Mouse (Mus musculus): ENCODE measurements around the gene Adap2. TPM values are rescaled to one million over a fixed set of nuclear protein-coding genes. Genes with fewer than 3 reads are reported as not detected.
A peak's percentile ranks its signal among the peaks of the same experiment; 100 is the strongest.
"Not testable (repeated sequence)": the region's sequence is repeated elsewhere in the genome, so short reads cannot be mapped to it uniquely, and the experiment has no call there.

Gene Adap2
- polyA plus RNA-seq, 1 experiment from 2014 or later = 1.6 TPM

- Histone ChIP-seq H3K27me3 (ENCODE audit: control insufficient read depth, insufficient read depth, low read length) (no peaks in the 10 kb centered on the region), H3K4me2 (no peak overlapping the region), H3K9me3 (ENCODE audit: control insufficient read depth, low read length) (no peaks in the 10 kb centered on the region), H3K36me3 (ENCODE audit: control insufficient read depth, insufficient read depth, low read length) (no peaks in the 10 kb centered on the region), H3K4me3 (ENCODE audit: low read depth, low read length) (no peak overlapping the region), H3K27ac (ENCODE audit: low read depth, low read length) (no peak overlapping the region), H3K4me1 (ENCODE audit: control insufficient read depth, insufficient read depth, low read length) (no peaks in the 10 kb centered on the region), H3K9ac (ENCODE audit: low read length) (no peak overlapping the region)
- no peak for DNase-seq (ENCODE audit: low spot score, missing footprints)
- WGBS = 79% methylated on average over 5 of the region's 5 CpGs
- ATAC-seq (ENCODE audit: low FRiP score) = no peak
Observed at GRCm38 (mm10) chr11:80181021-80181749, 27.3 kb downstream of the Adap2 start.

DNA sequence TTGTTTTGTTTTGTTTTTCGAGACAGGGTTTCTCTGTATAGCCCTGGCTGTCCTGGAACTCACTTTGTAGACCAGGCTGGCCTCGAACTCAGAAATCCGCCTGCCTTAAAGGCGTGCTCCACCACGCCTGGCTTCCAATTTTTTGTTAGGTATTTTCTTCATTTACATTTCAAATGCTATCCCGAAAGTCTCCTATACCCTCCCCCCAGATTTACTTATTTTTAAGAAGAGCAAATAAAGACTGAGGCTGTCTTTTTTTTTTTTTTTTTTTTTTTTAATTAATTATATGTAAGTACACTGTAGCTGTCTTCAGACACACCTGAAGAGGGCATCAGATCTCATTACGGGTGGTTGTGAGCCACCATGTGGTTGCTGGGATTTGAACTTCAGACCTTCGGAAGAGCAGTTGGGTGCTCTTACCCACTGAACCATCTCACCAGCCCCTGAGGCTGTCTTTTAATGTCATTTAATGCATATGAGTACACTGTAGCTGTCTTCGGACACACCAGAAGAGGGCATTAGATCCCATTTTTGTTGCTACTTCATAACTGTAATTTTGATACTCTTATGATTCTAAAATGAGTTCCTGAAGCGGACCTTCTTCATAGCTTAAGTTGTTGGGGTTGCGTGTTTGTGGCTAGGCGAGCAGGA lies 29.3 kb downstream of the Adap2 start:
- Histone ChIP-seq H3K9ac (ENCODE audit: low read length) (peak overlapping the region; percentile 58), H3K4me2 (peak overlapping the region; percentile 62), H3K4me3 (ENCODE audit: low read depth, low read length) (peak overlapping the region; percentile 40)
- H3K36me3 ChIP-seq (ENCODE audit: control insufficient read depth, insufficient read depth, low read length); DNase-seq (ENCODE audit: low spot score, missing footprints); ATAC-seq (ENCODE audit: low FRiP score); H3K9me3 ChIP-seq (ENCODE audit: control insufficient read depth, low read length); H3K27ac ChIP-seq (ENCODE audit: low read depth, low read length); H3K4me1 ChIP-seq (ENCODE audit: control insufficient read depth, insufficient read depth, low read length); H3K27me3 ChIP-seq (ENCODE audit: control insufficient read depth, insufficient read depth, low read length): not testable (repeated sequence)
- WGBS = 52% methylated on average over 11 of the region's 12 CpGs

DNA sequence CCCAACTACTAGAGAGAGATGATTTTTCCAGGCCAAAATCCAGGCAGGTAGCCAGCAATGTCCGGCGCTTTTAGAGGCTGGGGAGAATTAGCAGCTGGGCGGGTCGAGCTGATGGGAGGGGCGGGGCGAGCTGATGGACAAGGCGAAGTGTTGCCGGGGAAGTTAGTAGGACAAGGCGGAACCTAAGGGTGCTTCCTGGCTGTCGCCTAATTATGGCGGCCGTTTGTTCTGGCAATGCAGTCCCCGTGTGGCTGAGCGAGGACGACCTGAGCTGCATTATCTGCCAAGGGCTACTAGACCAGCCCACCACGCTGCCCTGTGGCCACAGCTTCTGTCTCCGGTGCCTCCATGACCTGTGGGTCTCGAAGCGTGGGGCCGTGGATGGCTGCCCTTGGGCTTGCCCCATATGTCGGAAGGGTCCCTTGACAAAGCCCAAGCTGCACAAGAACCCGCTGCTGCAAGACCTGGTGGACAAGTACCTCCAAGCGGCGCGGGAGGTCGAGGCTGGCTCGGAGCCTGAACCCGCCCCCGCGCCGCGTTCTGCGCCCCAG lies 29.9 kb downstream of the Adap2 start, which contains the start of gene Rnf135:
Gene Rnf135, plus strand, starts transcription at position 147 of the 551 bp plus-strand sequence.
- no peak within 1 kb of the TSS for H3K27ac ChIP-seq (ENCODE audit: low read depth, low read length)
- WGBS = 2% methylated on average over 33 of the region's 33 CpGs

DNA sequence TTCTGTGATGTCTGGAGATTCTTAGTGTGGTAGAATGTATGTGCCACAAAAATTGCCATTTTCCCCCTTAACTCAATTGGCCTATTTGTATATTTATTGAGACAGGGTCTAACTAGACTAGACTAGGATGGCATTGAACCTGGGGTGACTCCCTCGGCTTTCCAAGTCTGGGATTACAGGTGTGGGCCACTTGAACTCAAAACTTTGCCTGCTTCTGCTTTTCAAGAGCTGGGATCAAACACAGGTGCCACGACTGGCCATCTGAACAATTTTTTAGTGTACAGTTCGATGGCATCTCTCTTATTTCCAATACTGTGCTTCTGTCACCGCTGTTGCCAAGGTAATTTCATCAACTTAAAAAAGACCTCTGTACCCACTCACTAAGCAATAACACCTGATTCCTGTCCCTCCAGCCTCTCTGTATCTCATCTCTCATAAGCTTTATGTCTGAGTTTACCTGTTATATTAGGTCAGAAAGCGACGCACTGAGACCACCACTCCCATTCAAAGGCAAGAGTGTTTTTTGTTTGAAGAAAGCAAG lies 30.7 kb downstream of the Adap2 start:
- DNase-seq (ENCODE audit: low spot score, missing footprints) = peak; percentile 85
- Histone ChIP-seq H3K27me3 (ENCODE audit: control insufficient read depth, insufficient read depth, low read length) (no peaks in the 10 kb centered on the region), H3K4me2 (no peak overlapping the region), H3K4me3 (ENCODE audit: low read depth, low read length) (peak overlapping the region; percentile 40; the same call in 1 of the 2 replicates), H3K9me3 (ENCODE audit: control insufficient read depth, low read length) (no peaks in the 10 kb centered on the region), H3K36me3 (ENCODE audit: control insufficient read depth, insufficient read depth, low read length) (no peaks in the 10 kb centered on the region), H3K9ac (ENCODE audit: low read length) (no peak overlapping the region), H3K4me1 (ENCODE audit: control insufficient read depth, insufficient read depth, low read length) (no peaks in the 10 kb centered on the region), H3K27ac (ENCODE audit: low read depth, low read length) (no peak overlapping the region)
- 91% methylated on average over 6 of the region's 6 CpGs for WGBS
- no peak for ATAC-seq (ENCODE audit: low FRiP score)

More for the DNA sequence above, 29.9 kb downstream of the Adap2 start, which contains the start of gene Rnf135:
- peak within 1 kb of the TSS; percentile 58 for H3K9ac ChIP-seq (ENCODE audit: low read length)
- peak; percentile 96 for DNase-seq (ENCODE audit: low spot score, missing footprints)
- no peaks in the 10 kb centered on the region for H3K36me3 ChIP-seq (ENCODE audit: control insufficient read depth, insufficient read depth, low read length)
- peak; percentile 70; the same call in 1 of the 2 replicates for ATAC-seq (ENCODE audit: low FRiP score)
- no peaks in the 10 kb centered on the region for H3K4me1 ChIP-seq (ENCODE audit: control insufficient read depth, insufficient read depth, low read length)
- H3K4me2 ChIP-seq = peak within 1 kb of the TSS; percentile 62
- peak within 1 kb of the TSS; percentile 40 for H3K4me3 ChIP-seq (ENCODE audit: low read depth, low read length)
- H3K27me3 ChIP-seq (ENCODE audit: control insufficient read depth, insufficient read depth, low read length) = no peaks in the 10 kb centered on the region
- H3K9me3 ChIP-seq (ENCODE audit: control insufficient read depth, low read length) = no peaks in the 10 kb centered on the region

DNA sequence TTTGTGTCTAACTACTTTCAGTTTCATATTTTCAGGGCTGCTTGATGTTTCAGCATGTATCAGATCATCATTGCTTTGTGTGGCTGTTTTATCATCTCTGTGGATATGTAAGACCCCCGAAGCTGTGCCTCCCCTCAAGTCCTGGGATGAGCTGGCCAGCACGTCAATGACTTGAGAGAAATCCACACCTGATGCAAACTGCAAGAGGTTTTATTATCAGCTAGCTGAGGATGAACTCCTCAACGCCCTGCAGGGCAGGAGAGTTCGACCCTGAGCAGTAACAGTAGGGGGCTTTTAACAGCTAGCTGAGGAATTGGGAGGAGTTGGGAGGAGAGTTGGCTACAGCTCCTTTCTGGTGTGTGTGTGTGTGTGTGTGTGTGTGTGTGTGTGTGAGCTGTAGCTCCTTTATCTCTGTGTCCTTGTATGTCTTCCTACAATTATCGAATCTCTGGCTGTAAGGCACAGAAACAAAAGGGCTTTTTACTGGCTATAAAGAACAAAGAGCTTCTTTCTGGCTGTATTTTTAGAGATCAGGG lies 31.6 kb downstream of the Adap2 start:
- H3K36me3 ChIP-seq (ENCODE audit: control insufficient read depth, insufficient read depth, low read length); H3K4me1 ChIP-seq (ENCODE audit: control insufficient read depth, insufficient read depth, low read length); ATAC-seq (ENCODE audit: low FRiP score); DNase-seq (ENCODE audit: low spot score, missing footprints); H3K4me2 ChIP-seq; H3K9me3 ChIP-seq (ENCODE audit: control insufficient read depth, low read length); H3K27me3 ChIP-seq (ENCODE audit: control insufficient read depth, insufficient read depth, low read length); H3K4me3 ChIP-seq (ENCODE audit: low read depth, low read length); H3K27ac ChIP-seq (ENCODE audit: low read depth, low read length); H3K9ac ChIP-seq (ENCODE audit: low read length): not testable (repeated sequence)
- 70% methylated on average over 5 of the region's 5 CpGs for WGBS

DNA sequence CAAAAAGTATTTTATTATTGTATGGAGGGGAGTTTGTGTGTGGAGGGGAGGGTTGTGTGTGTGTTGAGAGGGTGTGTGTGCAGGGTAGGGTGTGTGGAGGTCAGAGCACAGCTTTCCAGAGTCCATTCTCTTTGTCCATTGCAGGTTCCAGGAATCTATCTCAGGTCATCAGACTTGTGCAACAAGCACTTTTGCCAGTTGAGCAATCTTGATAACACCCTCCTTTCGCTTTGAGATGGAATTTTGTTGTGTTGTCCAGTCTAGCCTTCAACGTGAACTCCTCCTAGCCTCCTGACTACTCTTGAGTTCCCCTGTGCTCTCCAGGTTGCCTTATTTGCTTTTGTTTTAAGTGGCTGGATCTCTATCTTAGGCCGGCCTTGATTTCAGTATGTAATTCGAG lies 36.4 kb downstream of the Adap2 start:
- Histone ChIP-seq H3K4me2 (no peak overlapping the region), H3K27me3 (ENCODE audit: control insufficient read depth, insufficient read depth, low read length) (no peaks in the 10 kb centered on the region), H3K27ac (ENCODE audit: low read depth, low read length) (no peak overlapping the region), H3K9ac (ENCODE audit: low read length) (no peak overlapping the region), H3K4me3 (ENCODE audit: low read depth, low read length) (no peak overlapping the region), H3K4me1 (ENCODE audit: control insufficient read depth, insufficient read depth, low read length) (no peaks in the 10 kb centered on the region), H3K36me3 (ENCODE audit: control insufficient read depth, insufficient read depth, low read length) (no peaks in the 10 kb centered on the region), H3K9me3 (ENCODE audit: control insufficient read depth, low read length) (no peaks in the 10 kb centered on the region)
- no peak for ATAC-seq (ENCODE audit: low FRiP score)
- DNase-seq (ENCODE audit: low spot score, missing footprints) = no peak
- WGBS = 79% methylated on average over 4 of the region's 4 CpGs

- DNase-seq (ENCODE audit: low spot score, missing footprints) (no peak), ATAC-seq (ENCODE audit: low FRiP score) (no peak)
Observed at GRCm38 (mm10) chr11:80193827-80194226, 39.9 kb downstream of the Adap2 start.

GRCm38 (mm10) chr11:80196351-80196750 lies 42.4 kb downstream of the Adap2 start:
- Histone ChIP-seq H3K36me3 (ENCODE audit: control insufficient read depth, insufficient read depth, low read length) (no peaks in the 10 kb centered on the region), H3K9me3 (ENCODE audit: control insufficient read depth, low read length) (no peaks in the 10 kb centered on the region), H3K4me3 (ENCODE audit: low read depth, low read length) (no peak overlapping the region), H3K27me3 (ENCODE audit: control insufficient read depth, insufficient read depth, low read length) (no peaks in the 10 kb centered on the region), H3K27ac (ENCODE audit: low read depth, low read length) (no peak overlapping the region), H3K4me2 (no peak overlapping the region), H3K4me1 (ENCODE audit: control insufficient read depth, insufficient read depth, low read length) (no peaks in the 10 kb centered on the region), H3K9ac (ENCODE audit: low read length) (no peak overlapping the region)
- no peak for ATAC-seq (ENCODE audit: low FRiP score)
- WGBS = 86% methylated on average over 7 of the region's 7 CpGs
- DNase-seq (ENCODE audit: low spot score, missing footprints) = no peak

More at GRCm38 (mm10) chr11:80193827-80194226, 39.9 kb downstream of the Adap2 start:
- no peak overlapping the region for H3K4me2 ChIP-seq
- no peaks in the 10 kb centered on the region for H3K9me3 ChIP-seq (ENCODE audit: control insufficient read depth, low read length)
- 71% methylated on average over 4 of the region's 4 CpGs for WGBS
- no peaks in the 10 kb centered on the region for H3K4me1 ChIP-seq (ENCODE audit: control insufficient read depth, insufficient read depth, low read length)
- no peaks in the 10 kb centered on the region for H3K27me3 ChIP-seq (ENCODE audit: control insufficient read depth, insufficient read depth, low read length)
- H3K4me3 ChIP-seq (ENCODE audit: low read depth, low read length) = no peak overlapping the region
- H3K27ac ChIP-seq (ENCODE audit: low read depth, low read length) = no peak overlapping the region
- H3K36me3 ChIP-seq (ENCODE audit: control insufficient read depth, insufficient read depth, low read length) = no peaks in the 10 kb centered on the region
- H3K9ac ChIP-seq (ENCODE audit: low read length) = no peak overlapping the region

Measured in midbrain, embryonic 11.5 days (tissue).